Mouse (Mus musculus) liver, embryonic 14.5 days (tissue): ENCODE results near the gene Zfp108.

ENCODE experiments used
- CTCF ChIP-seq: IDR thresholded peaks from 2 replicates; pipeline ENCODE4 v1.5.1; 2016; ENCODE audit warnings: antibody characterized with exemption, low read depth, control low read depth
- EP300 ChIP-seq: IDR thresholded peaks from 2 replicates; pipeline ENCODE4 v1.6.1; 2016; ENCODE audit warnings: antibody characterized with exemption, low read depth

- TF ChIP-seq CTCF = no peak
- TF ChIP-seq EP300 = no peak
Measured at GRCm38 (mm10) chr7:24269667-24270287, 15.2 kb downstream of the Zfp108 start.
